Mouse (Mus musculus) splenic B cell, adult 2 months (primary cell): ENCODE results near the gene Pcyt1a.
"Not testable (repeated sequence)": the region's sequence is repeated elsewhere in the genome, so short reads cannot be mapped to it uniquely, and the experiment has no call there.

Experiments
- DNase-seq: peaks from one replicate; pipeline ENCODE4 v3.0.0-alpha.2; 2011; ENCODE audit warnings: low read depth, low spot score
- H3K27me3 ChIP-seq: 2 replicates; pipeline ENCODE4 v1.6.1; 2012; ENCODE audit warnings: mild to moderate bottlenecking, low read length, moderate library complexity, mixed read lengths; ENCODE audit not compliant: control insufficient read depth, poor library complexity, insufficient read depth, severe bottlenecking
- H3K36me3 ChIP-seq: 2 replicates; pipeline ENCODE4 v1.6.1; 2012; ENCODE audit warnings: mild to moderate bottlenecking, low read length, moderate library complexity, mixed read lengths; ENCODE audit not compliant: control insufficient read depth, poor library complexity, insufficient read depth, severe bottlenecking

Pcyt1a gene

GRCm38 (mm10) chr16:32472276-32473015 is 41.7 kb downstream of the Pcyt1a start:
- DNase-seq, result no peak
- no peaks in the 10 kb centered on the region for H3K27me3 ChIP-seq
- peaks cover 7% of the 10 kb centered on the region; the same call in 1 of the 2 replicates for H3K36me3 ChIP-seq

- DNase-seq, result no peak
- Histone ChIP-seq H3K27me3 (no peaks in the 10 kb centered on the region), H3K36me3 (no peaks in the 10 kb centered on the region)
These were observed 46.6 kb downstream of the Pcyt1a start for GRCm38 (mm10) chr16:32477315-32477714.

DNA sequence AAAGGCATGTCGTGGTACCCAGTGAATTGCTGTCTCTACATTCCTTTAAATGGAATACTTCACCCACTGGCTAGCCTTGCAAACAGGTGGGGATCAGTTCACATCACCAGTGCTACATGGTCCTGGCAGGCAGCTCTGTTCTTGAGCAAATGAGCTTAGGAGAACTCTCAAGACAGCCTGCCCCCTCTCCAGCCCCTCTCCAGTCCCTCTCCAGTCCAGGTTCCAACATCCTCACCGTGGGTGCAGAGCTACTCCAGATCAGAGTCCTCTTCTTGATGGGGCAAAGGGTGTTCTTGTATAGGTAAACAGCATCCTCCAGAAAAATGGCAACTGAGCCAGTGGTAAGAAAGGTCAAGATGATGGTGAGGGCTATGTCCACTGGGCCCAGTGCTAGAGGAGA is 48.7 kb downstream of the Pcyt1a start:
- DNase-seq, result no peak
- Histone ChIP-seq H3K36me3 (no peaks in the 10 kb centered on the region), H3K27me3 (no peaks in the 10 kb centered on the region)

DNA sequence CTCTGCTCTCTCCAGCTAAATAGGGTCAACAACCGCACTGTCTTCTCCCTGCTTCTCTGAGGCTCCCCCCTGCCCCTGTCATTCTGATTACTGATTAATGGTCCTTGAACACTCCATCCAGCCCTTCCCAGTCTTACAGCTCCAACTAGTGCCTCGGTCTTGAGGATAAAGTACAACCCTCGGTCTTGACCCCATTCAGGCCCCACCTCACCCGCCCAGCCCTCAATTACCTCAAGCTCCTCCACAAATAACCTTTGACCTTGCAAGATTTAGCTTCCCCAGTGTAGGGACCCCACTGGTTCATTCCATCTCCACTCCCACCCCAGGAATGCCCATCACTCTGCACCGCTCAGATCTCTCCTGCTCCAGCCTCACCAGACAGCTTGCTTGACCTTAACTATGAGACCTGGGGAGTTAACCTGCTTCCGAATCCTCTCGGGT is 53.7 kb downstream of the Pcyt1a start:
- no peaks in the 10 kb centered on the region for H3K27me3 ChIP-seq
- no peak for DNase-seq
- no peaks in the 10 kb centered on the region for H3K36me3 ChIP-seq

- no peaks in the 10 kb centered on the region for H3K27me3 ChIP-seq
- DNase-seq, result no peak
- H3K36me3 ChIP-seq, result no peaks in the 10 kb centered on the region
These were observed 54.5 kb downstream of the Pcyt1a start for GRCm38 (mm10) chr16:32485209-32485608.

DNA sequence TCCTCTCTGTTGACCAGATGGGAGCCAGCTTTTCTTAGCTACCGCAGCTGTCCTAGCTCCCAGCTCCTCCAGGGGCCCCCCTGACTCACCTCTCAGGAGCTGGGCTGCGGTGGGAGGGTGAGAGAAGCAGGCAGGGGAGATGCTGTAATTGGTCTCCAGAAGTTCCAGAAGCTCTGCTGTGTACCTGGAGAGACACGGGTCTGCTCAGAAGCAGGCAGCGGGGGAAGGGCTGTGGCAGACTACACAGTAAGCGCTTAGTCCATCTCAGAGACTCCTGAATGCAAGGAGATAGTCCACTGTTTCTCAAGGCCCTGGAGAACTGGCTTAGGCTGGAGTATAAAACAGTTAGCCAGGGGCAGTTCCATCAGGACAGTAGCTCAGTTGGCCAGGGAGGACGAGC is 55.3 kb downstream of the Pcyt1a start:
- H3K36me3 ChIP-seq, result no peaks in the 10 kb centered on the region
- no peak for DNase-seq
- no peaks in the 10 kb centered on the region for H3K27me3 ChIP-seq

- DNase-seq, result no peak
- Histone ChIP-seq H3K27me3 (no peaks in the 10 kb centered on the region), H3K36me3 (no peaks in the 10 kb centered on the region)
These were observed 56.8 kb downstream of the Pcyt1a start, which contains the start of gene Slc51a for GRCm38 (mm10) chr16:32487234-32488111. Gene Slc51a, minus strand, starts transcription at chr16:32487879.

DNA sequence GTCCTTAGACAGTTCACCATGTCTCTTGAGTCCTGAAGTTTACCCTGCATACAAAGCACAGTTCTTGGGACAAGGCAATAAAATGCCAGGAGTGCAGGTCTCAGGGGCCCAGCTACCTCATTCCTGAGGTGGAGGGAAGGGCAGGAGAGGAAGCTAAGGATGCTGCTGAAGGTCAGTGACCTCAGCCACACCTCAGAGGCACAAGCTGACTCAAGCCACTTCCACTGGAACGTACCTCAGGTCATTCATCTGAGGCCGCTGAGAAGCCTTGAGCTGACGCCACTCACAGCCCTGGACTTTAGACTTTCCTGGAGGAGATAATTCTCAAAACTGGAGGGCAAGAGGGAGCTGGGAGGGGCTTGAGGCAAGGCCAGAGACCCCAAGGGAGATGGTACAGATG is 58.2 kb downstream of the Pcyt1a start:
- no peaks in the 10 kb centered on the region for H3K27me3 ChIP-seq
- no peak for DNase-seq
- H3K36me3 ChIP-seq, result no peaks in the 10 kb centered on the region

- not testable (repeated sequence) for H3K27me3 ChIP-seq, DNase-seq, H3K36me3 ChIP-seq
These were observed 63.6 kb downstream of the Pcyt1a start for GRCm38 (mm10) chr16:32494371-32494770.

GRCm38 (mm10) chr16:32495965-32496364 is 65.2 kb downstream of the Pcyt1a start, which contains the start of gene Zdhhc19:
Gene Zdhhc19, plus strand, starts transcription at chr16:32496265.
- H3K27me3 ChIP-seq, result no peaks in the 10 kb centered on the region
- H3K36me3 ChIP-seq, result no peaks in the 10 kb centered on the region
- DNase-seq, result no peak

DNA sequence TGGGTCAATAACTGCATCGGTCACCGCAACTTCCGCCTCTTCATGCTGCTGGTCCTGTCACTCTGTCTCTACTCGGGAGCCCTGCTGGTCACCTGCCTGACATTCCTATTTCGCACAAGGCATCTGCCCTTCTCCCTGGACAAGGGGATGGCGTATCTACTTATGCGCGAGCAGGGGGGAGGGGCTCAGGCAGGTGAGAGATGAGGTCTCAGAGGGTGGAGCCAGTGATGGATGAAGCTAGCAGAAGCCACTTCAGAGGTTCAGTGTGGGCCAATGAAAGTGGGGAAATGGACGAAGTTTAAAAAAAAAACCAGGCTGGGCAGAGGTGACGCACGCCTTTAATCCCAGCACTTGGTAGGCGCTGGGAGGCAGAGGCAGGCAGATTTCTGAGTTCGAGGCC is 68.3 kb downstream of the Pcyt1a start:
- no peaks in the 10 kb centered on the region for H3K36me3 ChIP-seq
- H3K27me3 ChIP-seq, result no peaks in the 10 kb centered on the region
- no peak for DNase-seq

- Histone ChIP-seq H3K36me3 (no peaks in the 10 kb centered on the region), H3K27me3 (no peaks in the 10 kb centered on the region)
- DNase-seq, result peak; percentile 82
These were observed 68.8 kb downstream of the Pcyt1a start for GRCm38 (mm10) chr16:32499430-32500037.

- Histone ChIP-seq H3K36me3 (no peaks in the 10 kb centered on the region), H3K27me3 (no peaks in the 10 kb centered on the region)
- DNase-seq, result no peak
These were observed 70.7 kb downstream of the Pcyt1a start for GRCm38 (mm10) chr16:32501459-32501858.

- Histone ChIP-seq H3K27me3 (no peaks in the 10 kb centered on the region), H3K36me3 (no peaks in the 10 kb centered on the region)
- no peak for DNase-seq
These were observed 72.1 kb downstream of the Pcyt1a start for GRCm38 (mm10) chr16:32502621-32503335.
